12 mouse cellular contexts compared by ENCODE assay signal in the genomic region with DNA sequence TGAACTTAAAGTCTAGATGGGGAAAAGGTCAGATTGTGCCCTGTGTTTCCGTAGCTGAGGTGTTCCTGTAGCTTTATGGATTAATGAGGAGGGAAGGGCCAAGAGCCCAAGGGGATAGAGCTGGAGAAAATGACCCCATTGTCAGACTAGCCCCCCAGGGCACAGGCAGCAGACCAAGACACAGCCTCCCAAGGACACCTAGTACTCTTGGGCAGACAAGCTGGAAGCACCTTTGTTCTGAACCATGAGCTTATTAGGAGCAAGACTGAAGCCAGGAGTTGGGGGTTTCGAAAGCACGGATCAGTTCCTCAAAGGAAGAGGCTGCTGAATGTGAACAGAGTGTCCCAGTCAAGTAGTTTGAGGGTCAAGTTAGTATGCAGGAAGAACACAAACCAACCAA.
"Had no signal": no experiment of that assay in that cellular context is flagged by ENCODE, and none has a peak within 500 bp of the region (broad histone marks: within the 10 kb centered on the region; RNA-seq: fewer than 3 reads in every experiment).

No protein-coding gene starts in this region.

- DNase-seq: gastrocnemius, adult 2 months; gastrocnemius, postnatal 10 days; gastrocnemius, postnatal 25 days; heart, postnatal 14 days; heart, postnatal 36 days; kidney, adult 11 months; kidney, adult 2 months; kidney, adult 9 months; kidney, postnatal 36 days; layer of hippocampus, adult 9-11 months; layer of hippocampus, postnatal 36 days; left cerebral cortex, postnatal 4 days had no signal
